Mouse (Mus musculus): ENCODE measurements around the gene Rnf130.

Rnf130 gene

DNA sequence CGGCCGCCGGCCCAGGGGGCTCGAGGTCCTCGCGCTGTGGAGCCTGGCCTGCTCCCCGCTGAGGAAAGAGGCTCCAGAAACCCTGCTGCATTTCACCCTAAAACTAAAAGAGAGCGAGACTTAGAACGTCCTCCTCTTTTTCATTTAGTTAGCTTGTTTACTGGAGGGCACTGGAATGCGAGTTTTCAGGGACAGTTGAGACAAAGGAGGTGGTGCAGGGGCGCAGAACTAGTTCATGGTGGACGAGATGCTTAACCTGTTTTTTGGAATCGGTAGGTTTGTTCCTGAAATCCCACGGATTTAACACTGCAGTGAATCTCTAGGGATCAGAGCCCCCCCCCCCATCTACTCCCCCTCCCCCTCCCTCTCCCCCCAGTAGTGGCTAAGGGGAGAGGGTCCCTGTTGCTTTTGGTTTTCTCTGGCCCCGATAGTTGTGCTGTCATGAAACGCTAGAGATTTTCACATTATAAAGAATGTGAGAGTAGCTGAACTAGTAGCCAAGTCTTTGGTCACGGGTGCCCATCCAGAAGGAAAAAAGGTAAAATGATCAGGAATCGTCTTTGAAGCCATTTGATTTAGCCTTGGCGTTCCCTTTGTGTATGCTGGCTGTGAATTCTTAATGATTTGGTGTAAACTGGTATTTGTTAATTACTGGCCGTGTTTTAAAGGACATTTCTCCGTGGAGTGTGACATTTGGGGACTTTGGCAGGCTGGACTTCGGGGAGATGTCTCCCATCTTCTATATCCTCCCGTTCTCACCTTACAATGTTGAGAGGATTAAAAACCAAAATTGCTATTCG lies 775 bp downstream of the Rnf130 start:
- peak; percentile 13 to 44 for DNase-seq

GRCm38 (mm10) chr11:50026521-50027090 lies 1.5 kb downstream of the Rnf130 start:
- DNase-seq, result no peak

- DNase-seq, result peak; percentile 21 to 24
Observed at GRCm38 (mm10) chr11:50028416-50028815, 3.3 kb downstream of the Rnf130 start.

DNA sequence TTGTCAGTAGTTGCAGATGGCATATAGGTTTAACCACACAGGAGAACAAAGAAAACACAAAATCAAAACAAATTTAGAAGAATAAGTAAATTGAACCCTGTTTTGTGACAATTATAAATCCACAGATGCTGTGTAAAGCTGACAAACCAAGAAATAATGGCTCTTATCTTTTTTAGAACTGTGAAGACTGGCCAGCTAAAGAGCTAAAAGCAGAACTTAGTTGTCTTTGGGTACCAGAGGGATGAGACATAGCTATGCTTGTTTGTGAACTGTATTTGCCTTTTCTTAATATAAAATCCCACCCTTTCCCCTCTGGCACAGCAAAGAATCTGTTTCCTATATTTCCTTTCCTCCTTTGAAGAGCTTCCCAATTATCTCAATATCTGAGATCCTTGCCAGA lies 9.0 kb downstream of the Rnf130 start:
- no peak for DNase-seq

- no peak for DNase-seq
Observed at GRCm38 (mm10) chr11:50035726-50036125, 10.6 kb downstream of the Rnf130 start.

DNA sequence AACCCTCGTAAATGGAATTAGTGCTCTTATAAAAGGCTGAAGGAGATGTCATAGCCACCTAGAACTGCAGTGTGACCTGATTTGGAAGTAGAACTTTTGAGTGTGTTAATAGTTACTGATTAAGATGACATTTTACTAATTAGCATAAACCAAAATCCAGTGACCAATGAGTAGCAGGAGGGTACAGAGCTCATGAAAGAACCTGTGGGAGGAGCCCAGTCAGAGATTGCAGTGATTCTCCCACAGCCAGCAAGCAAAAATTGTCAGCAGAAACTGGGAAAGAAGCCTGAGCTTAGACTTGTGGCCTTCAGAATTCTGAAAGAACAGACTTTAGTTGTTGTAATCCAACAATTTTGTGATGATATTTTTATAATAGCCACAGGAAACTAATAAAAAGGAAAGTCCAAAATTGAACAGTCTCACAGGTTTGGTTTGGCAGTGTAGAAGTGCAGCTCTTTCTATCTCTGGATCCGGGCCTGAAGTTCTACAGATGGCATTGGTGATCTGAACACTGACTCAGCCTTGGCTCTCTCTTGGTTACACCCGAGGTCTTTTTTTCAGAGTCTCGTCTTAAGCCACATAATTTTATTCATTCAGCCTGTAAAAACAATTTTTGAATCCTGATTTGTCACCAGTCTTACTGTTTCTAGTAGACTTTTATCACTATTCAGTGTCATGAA lies 11.8 kb downstream of the Rnf130 start:
- DNase-seq, result peak; percentile 23 to 43

DNA sequence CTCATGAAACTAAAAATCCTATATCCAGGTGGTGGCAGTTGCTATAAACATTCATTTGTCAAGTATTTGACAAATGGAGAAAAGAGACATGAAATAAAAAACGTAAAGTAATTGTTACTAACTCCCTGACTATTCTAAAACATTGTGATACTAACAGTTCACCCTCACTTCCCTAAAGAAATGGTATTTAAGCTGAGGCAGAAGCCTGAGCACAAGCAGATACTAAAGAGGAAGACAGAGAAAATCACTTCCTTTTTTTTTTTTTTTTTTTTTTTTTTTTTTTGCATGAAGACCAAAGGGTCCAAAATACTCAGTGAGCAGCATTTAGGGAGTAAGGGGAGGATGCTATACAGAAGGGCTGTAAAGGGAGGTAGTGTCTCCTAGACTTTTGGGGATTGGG lies 13.6 kb downstream of the Rnf130 start:
- no peak for DNase-seq

DNA sequence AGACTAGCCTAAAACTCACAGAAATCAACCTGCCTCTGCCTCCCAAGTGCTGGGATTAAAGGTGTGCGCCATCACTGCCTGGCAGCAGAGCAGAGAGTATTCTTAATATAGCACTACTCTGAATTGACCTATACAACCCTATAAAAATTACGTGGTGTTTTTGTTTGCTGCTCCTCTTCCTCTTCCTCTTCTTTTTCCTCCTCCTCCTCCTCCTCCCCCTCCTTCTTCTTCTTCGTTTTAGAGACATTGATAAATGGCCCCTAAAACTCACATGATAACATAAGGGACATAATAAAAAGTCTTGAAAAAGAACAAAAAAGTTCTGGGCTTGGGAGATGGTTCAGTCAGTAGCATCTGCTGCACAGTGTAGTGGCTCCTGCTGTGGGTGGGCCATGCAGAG lies 16.0 kb downstream of the Rnf130 start:
- DNase-seq, result no peak

DNA sequence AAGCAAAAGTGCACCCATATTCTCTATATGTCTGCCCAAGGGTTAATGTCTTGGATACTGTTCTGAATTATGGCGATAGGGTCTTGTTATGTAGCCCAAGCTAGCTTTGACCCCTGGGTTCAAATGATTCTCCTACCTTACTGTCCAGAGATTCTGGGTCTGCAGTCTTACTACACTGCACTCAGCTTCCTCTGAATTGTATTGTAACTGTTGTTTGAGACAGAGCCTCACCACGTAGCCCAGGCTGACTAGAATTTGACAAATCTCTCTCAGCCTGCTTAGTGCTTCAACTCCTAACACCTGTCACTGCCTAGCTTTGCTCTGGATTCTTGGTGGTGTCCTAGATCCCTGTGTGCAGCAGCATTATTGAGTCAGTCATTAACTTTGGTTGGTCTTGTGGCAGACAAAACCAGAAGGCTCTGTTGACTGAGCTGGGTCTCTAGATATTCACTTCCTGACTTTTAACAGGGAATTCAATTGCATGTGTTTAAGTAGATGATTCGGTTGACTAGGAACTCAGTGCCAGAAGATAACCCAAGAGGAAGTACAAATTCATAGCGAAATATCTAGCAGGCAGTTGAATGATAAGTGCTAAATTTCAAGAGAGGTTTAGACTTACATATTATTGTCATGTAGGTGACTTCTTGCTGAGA lies 17.3 kb downstream of the Rnf130 start:
- no peak for DNase-seq

DNA sequence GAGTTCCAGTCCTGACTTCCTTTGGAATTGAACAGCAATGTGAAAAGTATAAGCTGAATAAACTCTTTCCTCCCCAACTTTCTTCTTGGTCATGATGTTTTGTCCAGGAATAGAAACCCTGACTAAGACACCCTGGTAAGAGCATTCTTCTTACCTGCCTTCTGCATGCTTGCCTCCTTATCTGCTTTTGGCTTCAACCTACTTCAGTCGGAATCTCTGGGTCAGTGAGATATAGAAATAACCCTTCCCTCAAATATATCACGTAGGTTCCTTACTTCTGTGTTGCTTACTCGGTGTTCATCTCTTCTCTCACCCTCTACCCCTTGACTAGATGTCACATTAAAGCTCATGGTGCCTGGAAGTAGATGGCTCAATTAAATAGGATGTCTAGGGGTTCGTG lies 19.3 kb downstream of the Rnf130 start:
- no peak for DNase-seq

DNA sequence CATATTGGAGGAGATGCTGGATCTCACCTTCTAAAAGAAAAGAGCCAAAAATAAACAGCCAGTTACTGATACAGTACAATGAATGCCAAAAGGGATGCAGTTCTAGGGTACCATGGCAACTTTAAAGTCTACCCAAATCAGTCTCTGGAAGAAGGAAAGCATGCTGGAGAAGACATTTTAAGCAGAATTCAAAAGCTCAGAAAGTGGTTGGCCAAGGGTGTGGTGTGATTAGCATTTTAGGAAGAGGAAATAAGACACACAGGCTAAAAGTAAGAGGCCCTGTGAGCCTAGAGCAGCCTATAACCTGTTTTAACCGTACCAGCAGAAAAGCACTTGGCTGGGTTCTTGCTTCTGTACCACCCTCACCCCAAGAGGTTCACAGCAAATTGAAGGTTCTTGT lies 22.5 kb downstream of the Rnf130 start:
- no peak for DNase-seq

GRCm38 (mm10) chr11:50048115-50048514 lies 23.0 kb downstream of the Rnf130 start:
- no peak for DNase-seq

- DNase-seq, result no peak
Observed at GRCm38 (mm10) chr11:50050392-50050791, 25.2 kb downstream of the Rnf130 start.

GRCm38 (mm10) chr11:50057713-50058112 lies 32.6 kb downstream of the Rnf130 start:
- DNase-seq, result no peak

DNA sequence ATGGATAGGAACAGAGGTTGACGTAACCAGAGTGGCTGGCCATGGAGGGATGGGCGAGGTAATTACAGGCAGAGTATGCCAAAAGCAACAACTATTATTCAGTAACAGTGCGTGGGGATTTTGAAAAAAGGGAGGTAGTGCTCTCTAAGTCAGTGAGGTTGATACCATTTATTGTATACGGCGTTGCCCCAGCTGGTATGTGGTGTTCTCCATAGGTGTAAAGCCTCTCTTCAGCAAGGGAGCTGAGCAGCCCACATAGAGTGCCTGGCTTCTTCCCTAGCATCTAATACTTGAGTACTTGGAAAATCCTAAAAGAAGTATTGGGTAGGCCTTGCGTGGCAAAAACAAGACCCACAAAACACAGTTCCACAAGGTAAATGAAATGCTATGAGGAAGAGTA lies 33.1 kb downstream of the Rnf130 start:
- DNase-seq, result no peak

DNA sequence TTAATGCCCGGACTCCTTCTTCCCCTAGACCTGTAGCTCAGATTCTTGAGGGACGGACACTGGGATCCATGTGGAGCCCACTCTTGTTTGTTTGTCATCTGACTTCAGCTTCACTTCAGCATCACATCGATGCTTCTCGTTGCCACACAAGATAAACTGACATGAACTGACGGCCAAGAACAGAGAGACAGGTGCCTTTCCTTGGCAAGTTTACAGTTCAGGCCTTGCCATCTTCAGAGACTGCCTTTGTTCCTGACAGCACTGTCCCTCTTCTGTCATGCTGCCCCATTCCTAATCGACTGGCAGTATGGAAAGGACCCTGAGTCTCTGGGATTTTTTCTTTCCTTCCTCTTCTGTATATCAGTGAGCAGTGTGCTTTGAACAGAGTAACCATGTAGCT lies 33.9 kb downstream of the Rnf130 start:
- DNase-seq, result peak; percentile 46 to 48

DNA sequence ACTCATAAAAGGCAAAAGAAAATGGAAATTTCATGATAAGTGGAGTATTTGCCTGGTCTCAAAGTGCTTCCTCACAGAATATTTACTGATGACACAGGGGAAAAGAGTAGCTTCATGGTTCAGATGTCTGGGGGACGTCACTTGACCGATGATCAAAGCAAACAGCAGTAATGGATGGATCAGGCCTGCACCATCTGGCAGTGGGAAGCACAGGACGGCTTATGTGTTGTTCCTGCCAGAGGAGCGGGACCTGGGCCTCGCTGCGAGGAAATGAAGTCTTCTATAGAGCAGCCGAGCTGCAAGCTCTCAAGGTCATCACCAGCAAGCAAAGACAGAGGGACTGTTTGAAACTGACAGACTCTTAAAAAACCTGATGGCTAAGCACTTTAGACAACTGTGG lies 37.0 kb downstream of the Rnf130 start:
- peak; percentile 63 to 76 for DNase-seq

DNA sequence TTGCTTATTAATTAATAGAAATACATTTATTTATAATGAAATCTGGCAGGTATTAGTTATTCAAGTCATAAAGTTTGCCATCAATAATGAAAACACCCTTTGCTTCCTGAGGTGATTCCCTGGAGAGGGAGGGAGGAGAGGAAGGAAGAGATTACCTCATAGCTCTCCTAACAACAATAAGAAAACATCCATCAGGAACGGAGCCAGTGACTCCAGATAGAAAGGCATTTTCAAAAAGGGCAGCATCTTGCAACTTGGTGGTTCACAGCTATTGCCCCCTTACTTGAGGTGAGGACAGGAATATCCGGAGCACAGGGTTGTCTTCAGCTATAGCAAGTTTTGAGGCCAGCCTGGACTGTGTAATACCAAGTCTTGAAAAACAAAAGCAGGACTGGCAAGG lies 40.9 kb downstream of the Rnf130 start:
- no peak for DNase-seq

DNA sequence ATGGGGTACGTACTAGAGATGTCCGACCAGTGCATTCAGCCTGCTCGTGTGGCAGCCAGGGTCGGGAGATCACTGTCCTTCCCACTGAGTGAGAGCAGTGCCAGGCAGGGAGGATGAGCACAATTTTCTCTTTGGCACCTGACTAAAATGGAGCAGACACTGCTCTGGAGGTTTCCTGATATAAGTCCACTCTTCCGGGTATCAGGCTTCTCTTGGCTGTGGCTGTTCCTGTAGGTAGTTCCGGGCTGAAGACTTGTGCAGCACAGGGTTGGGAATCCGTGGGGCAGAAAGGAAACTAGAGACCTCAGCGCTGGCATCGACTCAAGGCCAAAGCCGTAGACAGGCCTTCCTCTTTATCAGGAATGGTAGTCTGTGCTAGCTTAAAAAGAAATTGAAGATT lies 48.7 kb downstream of the Rnf130 start:
- peak; percentile 62 to 68 for DNase-seq

GRCm38 (mm10) chr11:50076756-50077155 lies 51.6 kb downstream of the Rnf130 start:
- no peak for DNase-seq

DNA sequence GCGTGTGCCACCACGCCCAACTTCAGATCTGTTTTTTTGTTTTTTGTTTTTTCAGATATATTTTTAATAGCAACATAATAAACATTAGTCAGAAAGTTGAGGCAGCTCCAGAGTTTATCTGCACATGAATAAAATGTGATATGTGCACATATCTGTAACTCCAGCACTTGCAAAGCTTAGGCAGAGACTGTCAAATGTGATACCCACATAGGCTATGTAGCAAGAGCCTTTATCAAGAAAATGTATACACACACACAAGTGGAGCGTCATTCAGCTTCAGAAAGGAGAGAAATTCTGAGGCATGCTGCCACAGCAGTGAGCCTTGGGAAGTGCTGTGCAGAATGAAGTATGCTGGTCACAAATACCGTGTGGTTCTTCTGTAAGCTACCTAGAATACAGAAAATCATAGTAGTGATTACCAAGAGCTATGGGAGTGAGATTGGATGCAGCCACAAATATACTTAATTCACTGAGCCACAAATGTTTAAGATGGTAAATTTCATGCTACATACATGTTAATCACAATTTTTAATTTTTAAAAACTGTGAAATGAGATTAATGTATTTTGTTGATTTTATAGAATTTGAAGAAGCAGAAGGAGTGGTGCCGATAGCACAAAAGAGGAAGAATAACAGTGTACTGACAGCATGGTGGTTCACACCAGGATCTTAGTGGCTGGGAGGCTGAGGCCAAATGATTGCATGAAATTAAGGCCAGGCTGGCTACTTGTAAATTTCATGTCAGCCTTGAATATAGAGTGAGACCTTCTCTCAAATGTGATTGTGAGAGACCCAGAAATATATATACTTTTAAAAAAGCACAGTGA lies 56.4 kb downstream of the Rnf130 start:
- no peak for DNase-seq

DNA sequence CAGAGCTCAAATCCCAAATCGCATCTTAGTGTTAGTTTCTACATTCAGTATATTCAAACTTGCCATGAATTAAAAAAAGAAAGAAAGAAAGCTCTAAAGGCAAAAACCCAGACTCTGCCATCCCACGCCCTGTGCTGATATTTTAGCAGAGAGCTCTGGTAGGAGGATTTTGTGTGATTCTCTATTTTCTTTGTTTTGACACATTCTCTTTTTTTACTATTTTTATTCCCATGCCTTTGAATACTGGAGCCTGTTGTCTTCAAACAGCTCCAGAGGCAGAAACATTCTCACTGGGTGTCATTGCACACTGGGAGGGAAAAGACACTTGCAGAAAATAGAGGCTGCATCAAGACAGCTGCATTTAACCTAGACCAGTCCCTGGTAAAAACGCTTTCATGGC lies 61.1 kb downstream of the Rnf130 start:
- no peak for DNase-seq

DNA sequence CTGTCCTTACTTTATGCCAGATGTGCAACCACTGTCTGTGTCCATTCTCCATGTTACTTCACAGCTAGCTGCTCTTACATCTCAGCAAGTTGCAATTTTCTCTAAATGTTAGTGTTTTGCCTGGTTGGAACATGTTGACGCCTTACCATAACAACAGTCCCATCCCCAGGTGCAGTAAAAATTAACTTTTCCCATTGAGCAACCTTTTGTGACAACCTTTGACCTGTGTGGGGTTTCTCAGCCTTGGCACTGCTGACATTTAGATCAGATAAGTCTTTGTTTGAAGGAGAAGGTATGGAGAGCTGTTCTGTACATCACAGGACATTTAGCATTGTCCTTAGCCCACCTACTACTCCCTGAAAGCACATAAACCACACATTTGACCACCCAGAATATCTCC lies 64.7 kb downstream of the Rnf130 start:
- no peak for DNase-seq
